Mouse (Mus musculus): Measurements from ENCODE around the gene Cecr2.

DNA sequence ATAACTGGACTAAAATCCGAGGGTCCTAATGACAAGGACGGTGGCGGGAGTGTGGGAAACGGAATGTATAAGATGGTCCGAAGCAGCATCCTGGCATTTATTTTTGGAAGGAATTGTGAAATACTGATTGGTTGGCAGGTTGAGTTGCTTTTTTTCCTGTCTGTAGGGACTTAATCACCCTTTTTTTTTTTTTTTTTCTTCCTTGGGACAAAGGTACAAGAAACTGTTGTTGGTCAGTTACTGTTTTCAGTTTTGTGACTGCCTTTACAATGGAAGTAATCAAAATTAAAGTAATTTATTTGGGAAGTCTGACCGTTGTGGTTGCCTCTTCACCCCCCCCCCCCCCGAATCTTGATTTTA lies 1.2 kb downstream of the Cecr2 start:
- no peak for TF ChIP-seq POLR2A (IDR thresholded peaks at IDR 0.05; ENCODE audit: borderline replicate concordance, control insufficient read depth, low read depth, low read length)
- TF ChIP-seq CTCF (IDR thresholded peaks at IDR 0.05; ENCODE audit: control insufficient read depth, insufficient read depth, low read length), result no peak
